Mouse (Mus musculus) embryonic stem cell, embryonic (primary cell): Measurements from ENCODE around the gene Htra2.

Experiments used
- CTCF ChIA-PET, 4 experiments: fragments of 300-600 bp in 2 of 4; fragments of 350-600 bp in 2 of 4; sonication (Branson Sonifier 250); formaldehyde crosslinking; loops; one replicate each; lab custom pipeline; 2022; ENCODE audit warnings: inconsistent platforms in 2 of 4; lab: Charles Lee
- POLR2A ChIA-PET, 4 experiments: fragments of 300-600 bp in 2 of 4; fragments of 350-600 bp in 2 of 4; sonication (Branson Sonifier 250); formaldehyde crosslinking; loops; one replicate each; lab custom pipeline; 2022; ENCODE audit warnings: antibody characterized with exemption in 4 of 4, inconsistent platforms in 1 of 4; lab: Charles Lee

Gene Htra2

GRCm38 (mm10) chr6:83054871-83055431 is at the start of gene Htra2:
Gene Htra2 (minus strand): TSS chr6:83055273.
- POLR2A ChIA-PET = interaction anchor here (0.6 to 3.0 kb wide), 44 partner anchors 9 to 452 kb away, joined by 3 to 16 read pairs (median 4); partner anchors contain the start of genes Ccdc142 (in 3 of the 4), Gm42688 (in 3 of the 4), Mob1a (in 2 of the 4) and Mthfd2 (in 2 of the 4)
- CTCF ChIA-PET = interaction anchor here in 3 of 4 experiments (0.5 to 2.4 kb wide), 15 partner anchors 10 to 572 kb away, joined by 3 to 11 read pairs (median 4); partner anchors contain the start of genes Ccdc142 (in 1 of the 3), Dctn1 (in 1 of the 3), Gm42688 (in 1 of the 3) and Pcgf1 (in 1 of the 3)

- CTCF ChIA-PET = interaction anchor here in 3 of 4 experiments (0.6 to 3.5 kb wide), 3 partner anchors 23 to 161 kb away, joined by 3 to 22 read pairs (median 6); partner anchors contain the start of gene Aup1 (in 1 of the 3)
- POLR2A ChIA-PET = interaction anchor here in 3 of 4 experiments (0.7 to 3.7 kb wide), 7 partner anchors 16 to 406 kb away, joined by 3 to 22 read pairs (median 3); partner anchors contain the start of genes Lbx2 (in 1 of the 3) and Wbp1 (in 1 of the 3)
Measured at GRCm38 (mm10) chr6:83104158-83104557, 49.1 kb upstream of the Htra2 start.

GRCm38 (mm10) chr6:83103130-83103650 is 48.1 kb upstream of the Htra2 start:
- ChIA-PET POLR2A (interaction anchor here in 2 of 4 experiments (0.6 to 3.7 kb wide), 13 partner anchors 16 to 468 kb away, joined by 3 to 30 read pairs (median 5); partner anchors contain the start of genes Lbx2 (in 1 of the 2), Pcgf1 (in 1 of the 2) and Wbp1 (in 1 of the 2)), CTCF (interaction anchor here in 3 of 4 experiments (0.8 to 3.5 kb wide), 7 partner anchors 59 to 176 kb away, joined by 3 to 25 read pairs (median 14); partner anchors contain the start of gene Dctn1 (in 1 of the 3))

GRCm38 (mm10) chr6:83101688-83102556 is 46.8 kb upstream of the Htra2 start:
- ChIA-PET CTCF (interaction anchor here (0.5 to 3.5 kb wide), 67 partner anchors 8 to 448 kb away, joined by 3 to 43 read pairs (median 4); partner anchors contain the start of genes Dctn1 (in 3 of the 4), Wbp1 (in 3 of the 4), Aup1 (in 2 of the 4) and Dqx1 (in 2 of the 4)), POLR2A (interaction anchor here (0.6 to 3.7 kb wide), 72 partner anchors 8 to 322 kb away, joined by 3 to 48 read pairs (median 4); partner anchors contain the start of genes Wbp1 (in 4 of the 4), 1700003E16Rik (in 3 of the 4), Aup1 (in 3 of the 4) and Htra2 (in 3 of the 4))

- POLR2A ChIA-PET = interaction anchor here (0.6 to 3.7 kb wide), 62 partner anchors 9 to 838 kb away, joined by 3 to 48 read pairs (median 4); partner anchors contain the start of genes 1700003E16Rik (in 3 of the 4), Aup1 (in 3 of the 4), Htra2 (in 3 of the 4) and Wbp1 (in 3 of the 4)
- CTCF ChIA-PET = interaction anchor here (0.5 to 3.5 kb wide), 58 partner anchors 8 to 447 kb away, joined by 3 to 43 read pairs (median 5); partner anchors contain the start of genes Dctn1 (in 3 of the 4), Wbp1 (in 3 of the 4), Lbx2 (in 2 of the 4) and Pcgf1 (in 2 of the 4)
Measured at GRCm38 (mm10) chr6:83101316-83101687, 46.2 kb upstream of the Htra2 start, which contains the start of the genes Ccdc142 and Gm42688. Gene Ccdc142 (plus strand): TSS chr6:83101601. Gene Gm42688 (plus strand): TSS chr6:83101617.

- POLR2A ChIA-PET = interaction anchor here in 3 of 4 experiments (0.5 to 1.6 kb wide), 5 partner anchors 11 to 130 kb away, joined by 3 to 5 read pairs (median 3); partner anchors contain the start of gene Pcgf1 (in 1 of the 3)
- CTCF ChIA-PET = interaction anchor here in 3 of 4 experiments (0.6 to 3.2 kb wide), 4 partner anchors 8 to 127 kb away, joined by 3 to 8 read pairs (median 4); no protein-coding TSS in a partner anchor
Measured at GRCm38 (mm10) chr6:83098411-83098810, 43.3 kb upstream of the Htra2 start.

DNA sequence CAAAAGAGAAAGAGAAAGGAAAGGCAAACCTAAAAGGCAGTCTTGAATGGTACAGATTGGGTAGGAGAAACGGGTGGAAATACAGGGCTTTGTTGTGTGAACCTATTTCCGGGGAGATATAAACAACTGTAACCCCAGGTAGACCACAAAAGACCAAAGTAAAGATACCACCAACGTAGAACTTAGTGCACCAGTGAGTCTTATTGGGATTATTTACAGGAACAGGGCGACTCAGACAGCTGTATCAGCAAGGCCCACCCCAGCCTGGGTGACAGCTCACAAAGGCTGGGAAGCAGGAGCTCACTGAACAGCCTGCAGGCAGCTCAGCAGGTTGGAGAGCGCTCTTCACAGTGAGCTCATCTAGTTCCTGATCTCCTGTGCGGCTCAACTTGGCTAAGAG is 40.9 kb upstream of the Htra2 start:
- CTCF ChIA-PET = interaction anchor here in 3 of 4 experiments (0.6 to 3.2 kb wide), 11 partner anchors 9 to 634 kb away, joined by 3 to 12 read pairs (median 3); partner anchors contain the start of genes Lbx2 (in 1 of the 3) and Pcgf1 (in 1 of the 3)
- POLR2A ChIA-PET = interaction anchor here in 3 of 4 experiments (0.6 to 1.9 kb wide), 8 partner anchors 10 to 60 kb away, joined by 3 to 5 read pairs (median 4); no protein-coding TSS in a partner anchor

GRCm38 (mm10) chr6:83092416-83093127 is 37.5 kb upstream of the Htra2 start:
- CTCF ChIA-PET = interaction anchor here (0.7 to 1.7 kb wide), 8 partner anchors 9 to 225 kb away, joined by 3 to 7 read pairs (median 4); partner anchors contain the start of genes Ccdc142 (in 2 of the 4) and Gm42688 (in 2 of the 4)
- POLR2A ChIA-PET = interaction anchor here (0.6 to 2.3 kb wide), 9 partner anchors 9 to 221 kb away, joined by 3 to 9 read pairs (median 5); partner anchors contain the start of genes Ccdc142 (in 2 of the 4), Gm42688 (in 2 of the 4) and Wbp1 (in 1 of the 4)

- ChIA-PET CTCF (interaction anchor here in 3 of 4 experiments (0.6 to 2.9 kb wide), 14 partner anchors 9 to 127 kb away, joined by 3 to 14 read pairs (median 4); partner anchors contain the start of genes Pcgf1 (in 3 of the 3), Ccdc142 (in 2 of the 3), Gm42688 (in 2 of the 3) and Dctn1 (in 1 of the 3)), POLR2A (interaction anchor here in 3 of 4 experiments (0.9 to 2.8 kb wide), 16 partner anchors 10 to 238 kb away, joined by 3 to 22 read pairs (median 4); partner anchors contain the start of genes Pcgf1 (in 3 of the 3), Ccdc142 (in 2 of the 3), Gm42688 (in 2 of the 3) and Aup1 (in 1 of the 3))
Measured at GRCm38 (mm10) chr6:83087926-83088260, 32.8 kb upstream of the Htra2 start.

GRCm38 (mm10) chr6:83087205-83087925 is 32.3 kb upstream of the Htra2 start:
- ChIA-PET CTCF (interaction anchor here in 3 of 4 experiments (0.6 to 2.9 kb wide), 16 partner anchors 9 to 181 kb away, joined by 3 to 14 read pairs (median 5); partner anchors contain the start of genes Pcgf1 (in 3 of the 3), Ccdc142 (in 2 of the 3), Gm42688 (in 2 of the 3) and Dctn1 (in 1 of the 3)), POLR2A (interaction anchor here in 3 of 4 experiments (0.9 to 2.8 kb wide), 18 partner anchors 9 to 238 kb away, joined by 3 to 22 read pairs (median 4); partner anchors contain the start of genes Ccdc142 (in 3 of the 3), Gm42688 (in 3 of the 3), Pcgf1 (in 3 of the 3) and Aup1 (in 1 of the 3))

- POLR2A ChIA-PET = interaction anchor here (0.6 to 2.8 kb wide), 22 partner anchors 8 to 239 kb away, joined by 3 to 22 read pairs (median 4); partner anchors contain the start of genes Ccdc142 (in 3 of the 4), Gm42688 (in 3 of the 4), Pcgf1 (in 3 of the 4) and Aup1 (in 2 of the 4)
- CTCF ChIA-PET = interaction anchor here in 3 of 4 experiments (0.6 to 2.9 kb wide), 15 partner anchors 8 to 180 kb away, joined by 3 to 14 read pairs (median 5); partner anchors contain the start of genes Ccdc142 (in 2 of the 3), Gm42688 (in 2 of the 3), Pcgf1 (in 2 of the 3) and Dctn1 (in 1 of the 3)
Measured at GRCm38 (mm10) chr6:83086121-83087035, 31.3 kb upstream of the Htra2 start, which contains the start of gene Lbx2. Gene Lbx2 (plus strand): TSS chr6:83086367.

DNA sequence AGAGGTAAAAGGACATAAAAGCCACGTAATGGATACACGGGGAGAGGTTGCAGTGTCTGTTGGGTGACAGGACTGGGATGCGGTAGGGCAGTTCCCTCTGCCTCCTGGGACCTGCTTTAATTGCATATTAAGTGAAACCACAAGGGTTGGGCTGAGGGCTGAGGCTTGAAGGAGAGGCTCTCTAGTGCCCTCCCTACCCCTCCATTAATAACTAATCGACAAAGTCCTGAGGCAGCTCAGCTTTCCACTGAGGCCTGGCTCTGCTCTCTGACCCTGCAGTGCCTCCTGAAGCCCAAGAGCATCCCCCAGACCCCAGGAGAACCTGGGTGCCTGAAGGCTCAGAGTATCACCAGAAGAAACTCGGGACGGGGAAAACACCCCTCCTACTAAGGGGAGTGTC is 29.4 kb upstream of the Htra2 start:
- CTCF ChIA-PET = no interaction called here

DNA sequence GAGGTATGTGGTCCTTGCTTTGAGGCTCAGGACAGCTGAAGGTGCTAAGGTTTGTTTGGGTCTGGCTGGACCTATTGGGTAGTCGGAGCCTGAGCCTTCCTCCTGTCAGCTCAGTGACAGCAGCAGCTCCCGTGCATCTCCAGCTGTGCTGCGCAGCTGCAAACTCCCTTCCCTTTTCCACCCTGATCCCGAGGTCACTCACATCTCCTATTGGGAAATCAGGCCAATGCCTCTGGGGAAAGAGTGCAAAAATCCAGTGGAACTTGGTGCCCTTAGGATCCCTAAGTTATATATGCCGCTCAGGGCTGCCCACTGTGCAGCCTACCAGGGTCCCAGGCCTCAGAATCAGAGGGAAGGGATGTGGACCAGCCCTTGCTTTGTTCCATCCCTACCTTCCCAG is 28.4 kb upstream of the Htra2 start:
- ChIA-PET CTCF (interaction anchor here in 1 of 4 experiments (1.1 to 1.4 kb wide), 3 partner anchors 17 to 87 kb away, joined by 3 to 4 read pairs (median 3); partner anchors contain the start of genes Ccdc142 and Gm42688), POLR2A (interaction anchor here in 3 of 4 experiments (0.6 to 1.9 kb wide), 13 partner anchors 9 to 73 kb away, joined by 3 to 6 read pairs (median 4); partner anchors contain the start of genes Ccdc142 (in 1 of the 3), Dqx1 (in 1 of the 3), Gm42688 (in 1 of the 3) and Mrpl53 (in 1 of the 3))

More for the DNA sequence above, 29.4 kb upstream of the Htra2 start:
- POLR2A ChIA-PET = interaction anchor here in 1 of 4 experiments (1.0 kb wide), 1 partner anchor 19 kb away, joined by 3 read pairs; no protein-coding TSS in a partner anchor
